ENCODE assay signal across 7 mouse cellular contexts in the genomic region with DNA sequence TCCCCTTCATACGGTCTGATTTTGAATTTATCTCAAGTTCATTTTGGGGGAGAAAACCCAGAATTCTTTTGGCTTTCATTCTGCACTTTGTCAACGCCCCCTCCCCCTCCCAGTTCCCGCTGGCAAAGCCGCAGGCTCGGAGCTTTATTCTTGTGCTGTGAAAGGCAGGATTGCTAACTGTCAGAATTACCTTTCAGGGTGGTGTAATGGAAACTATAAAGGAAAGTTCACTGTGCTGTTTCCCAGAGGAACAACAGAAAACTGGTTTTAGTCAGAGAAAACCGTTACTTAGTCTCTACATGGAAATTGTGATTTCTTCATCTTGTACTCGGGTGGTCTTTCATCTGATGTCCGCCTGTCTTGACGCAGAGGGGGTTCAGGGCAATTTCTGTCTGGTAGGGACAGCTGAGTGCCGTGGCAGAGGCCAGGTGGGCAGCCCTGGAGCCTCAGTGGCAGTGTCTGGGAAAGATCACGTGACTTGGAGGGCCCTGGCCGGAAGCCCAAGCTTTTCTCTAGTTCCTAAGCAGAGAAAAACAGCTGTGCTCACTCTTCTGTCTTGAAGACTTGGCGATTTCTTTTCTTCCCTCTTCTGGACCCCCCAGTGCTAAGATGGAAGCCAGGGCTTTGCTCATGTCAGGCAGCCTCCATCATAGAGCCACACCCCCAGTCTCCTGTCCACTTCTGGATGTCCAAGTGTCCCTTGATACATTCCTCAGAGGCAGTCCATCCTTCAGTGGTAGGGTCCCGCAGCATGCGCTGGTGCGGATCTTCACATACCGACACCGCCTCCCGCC.
DNase-seq lines count a peak whose midpoint lies in the region; ATAC-seq lines count a peak whose summit lies in the region.

No protein-coding gene starts in this region.

- DNase-seq in testis, postnatal 10 days (ENCODE audit: low spot score) = peak; percentile 62
- DNase-seq in testis, postnatal 14 days (ENCODE audit: low spot score) = no peak
- DNase-seq in spleen, postnatal 4 days (ENCODE audit: low spot score in 2 of 2) = no peak
- DNase-seq in urinary bladder, postnatal 25 days (ENCODE audit: low spot score) = no peak

- no peak overlapping the region for H3K27ac ChIP-seq in heart, embryonic 12.5 days (ENCODE audit: poor library complexity, severe bottlenecking)
- peak overlapping the region; percentile 62 for H3K27ac ChIP-seq in limb, embryonic 12.5 days
- peak overlapping the region; percentile 84 for H3K27ac ChIP-seq in stomach, embryonic 15.5 days

- peaks cover 9% of the 10 kb centered on the region for H3K4me1 ChIP-seq in heart, embryonic 12.5 days (replicated peaks)
- H3K4me1 ChIP-seq in limb, embryonic 12.5 days (replicated peaks) = peaks cover 33% of the 10 kb centered on the region
- H3K4me1 ChIP-seq in stomach, embryonic 15.5 days = peaks cover 8% of the 10 kb centered on the region; the same call in 1 of the 2 replicates

- no peaks in the 10 kb centered on the region for H3K9me3 ChIP-seq in heart, embryonic 12.5 days (replicated peaks)
- no peaks in the 10 kb centered on the region for H3K9me3 ChIP-seq in limb, embryonic 12.5 days
- H3K9me3 ChIP-seq in stomach, embryonic 15.5 days = no peaks in the 10 kb centered on the region

- ATAC-seq in heart, embryonic 12.5 days (ENCODE audit: insufficient number of reproducible peaks, low FRiP score) = 0 out of 2 replicates have a peak, but pooled peaks have one; percentile 25
- no peak for ATAC-seq in limb, embryonic 12.5 days (ENCODE audit: insufficient number of reproducible peaks, insufficient read depth, low FRiP score, low TSS enrichment, low read depth)
- peak; percentile 70 for ATAC-seq in stomach, embryonic 15.5 days (ENCODE audit: insufficient read depth, low FRiP score, low read depth)

- H3K4me3 ChIP-seq in heart, embryonic 12.5 days = no peak overlapping the region
- H3K4me3 ChIP-seq in limb, embryonic 12.5 days (replicated peaks) = peak overlapping the region; percentile 16
- H3K4me3 ChIP-seq in stomach, embryonic 15.5 days (replicated peaks) = peak overlapping the region; percentile 16

- 48% methylated on average over 19 of the region's 19 CpGs for WGBS in heart, embryonic 12.5 days
- 42% methylated on average over 19 of the region's 19 CpGs for WGBS in limb, embryonic 12.5 days
- WGBS in stomach, embryonic 15.5 days = 37% methylated on average over 19 of the region's 19 CpGs

- H3K4me2 ChIP-seq in heart, embryonic 12.5 days = peak overlapping the region; percentile 35
- peak overlapping the region; percentile 48 for H3K4me2 ChIP-seq in limb, embryonic 12.5 days
- H3K4me2 ChIP-seq in stomach, embryonic 15.5 days = peak overlapping the region; percentile 46

- peaks cover 29% of the 10 kb centered on the region; the same call in 1 of the 2 replicates for H3K27me3 ChIP-seq in heart, embryonic 12.5 days (replicated peaks)
- H3K27me3 ChIP-seq in limb, embryonic 12.5 days = peaks cover 12% of the 10 kb centered on the region; the same call in 1 of the 2 replicates
- H3K27me3 ChIP-seq in stomach, embryonic 15.5 days (replicated peaks) = no peaks in the 10 kb centered on the region

- no peaks in the 10 kb centered on the region for H3K36me3 ChIP-seq in heart, embryonic 12.5 days
- H3K36me3 ChIP-seq in limb, embryonic 12.5 days = no peaks in the 10 kb centered on the region
- no peaks in the 10 kb centered on the region for H3K36me3 ChIP-seq in stomach, embryonic 15.5 days

- H3K9ac ChIP-seq in heart, embryonic 12.5 days = no peak overlapping the region
- peak overlapping the region; percentile 23; the same call in 1 of the 2 replicates for H3K9ac ChIP-seq in limb, embryonic 12.5 days (replicated peaks)
- H3K9ac ChIP-seq in stomach, embryonic 15.5 days = no peak overlapping the region
